Mouse (Mus musculus) MEL (cell line): ENCODE measurements at regions not wholly inside any gene's neighbourhood (a gene's known extent, or its start where the extent isn't known, plus 50 kb on each side); places are given as distances from the start of the nearest gene placed in this dataset.
"Not testable (repeated sequence)": the region's sequence is repeated elsewhere in the genome, so short reads cannot be mapped to it uniquely, and the experiment has no call there.

ENCODE experiments used
- BHLHE40 ChIP-seq: IDR thresholded peaks from 2 replicates; pipeline ENCODE4 v1.6.1; 2012; ENCODE audit warnings: low read depth, mild to moderate bottlenecking, inconsistent platforms, low read length, improper control_type of control experiment, borderline replicate concordance
- CTCF ChIP-seq, 3 experiments: IDR thresholded peaks in 2 of 3; conservative IDR thresholded peaks in 1 of 3; 2 replicates each; pipeline ENCODE4 v1.5.1; 2011 to 2012; ENCODE audit warnings: low read length in 3 of 3, low read depth in 2 of 3, mild to moderate bottlenecking in 2 of 3, improper control_type of control experiment in 1 of 3, inconsistent platforms in 1 of 3, mixed read lengths in 1 of 3, moderate library complexity in 1 of 3; ENCODE audit not compliant: control insufficient read depth in 1 of 3, insufficient read depth in 1 of 3, poor library complexity in 1 of 3, severe bottlenecking in 1 of 3
- POLR2A ChIP-seq, 2 experiments: IDR thresholded peaks; 2 replicates each; pipeline ENCODE4 v1.6.1; 2011 to 2012; ENCODE audit warnings: low read length in 2 of 2, mild to moderate bottlenecking in 2 of 2, control low read depth in 1 of 2, improper control_type of control experiment in 1 of 2, low read depth in 1 of 2, moderate library complexity in 1 of 2; ENCODE audit not compliant: control insufficient read depth in 1 of 2, insufficient read depth in 1 of 2, poor library complexity in 1 of 2
- TCF12 ChIP-seq: IDR thresholded peaks from 2 replicates; pipeline ENCODE4 v1.6.1; 2014; ENCODE audit warnings: low read depth, mild to moderate bottlenecking, inconsistent platforms, low read length, improper control_type of control experiment, moderate library complexity
- USF1 ChIP-seq: IDR thresholded peaks from 2 replicates; pipeline ENCODE4 v1.6.1; 2014; ENCODE audit warnings: low read depth, mild to moderate bottlenecking, inconsistent platforms, low read length, improper control_type of control experiment, moderate library complexity

DNA sequence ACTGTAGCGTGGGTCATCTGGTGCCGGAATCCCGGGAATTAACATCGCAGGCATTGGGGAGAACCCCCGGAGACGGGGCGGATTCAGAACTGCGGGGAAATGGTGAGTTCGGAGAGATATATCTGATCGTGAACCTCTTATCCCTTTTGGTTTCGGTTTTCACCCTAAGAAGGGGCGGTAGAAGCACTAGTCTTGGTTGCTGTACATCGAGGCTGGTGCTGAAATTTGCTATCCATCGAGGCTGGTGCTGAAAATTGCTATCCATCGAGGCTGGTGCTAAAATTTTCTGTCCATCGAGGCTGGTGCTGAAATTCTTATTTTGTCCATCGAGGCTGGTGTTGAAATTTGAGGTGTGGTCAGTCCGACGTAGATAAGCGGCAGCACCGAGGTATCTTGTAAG is 167.8 kb downstream of the Amy2a5 start:
- not testable (repeated sequence) for TF ChIP-seq CTCF (IDR thresholded peaks at IDR 0.05 in 2 of 3, conservative IDR thresholded peaks at IDR 0.05 in 1 of 3; ENCODE audit: control insufficient read depth in 1 of 3, insufficient read depth in 1 of 3, low read depth in 2 of 3, low read length in 3 of 3, poor library complexity in 1 of 3, severe bottlenecking in 1 of 3); BHLHE40; TCF12; USF1; POLR2A (IDR thresholded peaks at IDR 0.05; ENCODE audit: control insufficient read depth in 1 of 2, insufficient read depth in 1 of 2, low read depth in 1 of 2, low read length in 2 of 2, poor library complexity in 1 of 2)
